Mouse (Mus musculus): ENCODE results near the gene E330014E10Rik. TPM values are rescaled to one million over a fixed set of nuclear protein-coding genes. Genes with fewer than 3 reads are reported as not detected.
"Not testable (repeated sequence)": the region's sequence is repeated elsewhere in the genome, so short reads cannot be mapped to it uniquely, and the experiment has no call there.

Gene E330014E10Rik
- not detected in 2 replicates for polyA plus RNA-seq (2015; fragmentation: Nextera tagmentation; extraction: Ambion mirVana)

GRCm38 (mm10) chr5:95775690-95776089 lies at the start of gene E330014E10Rik:
Gene E330014E10Rik (plus strand): TSS chr5:95775990.
- not testable (repeated sequence) for H3K36me3 ChIP-seq; H3K4me1 ChIP-seq; H3K9me3 ChIP-seq; H3K9ac ChIP-seq; ATAC-seq (ENCODE audit: low FRiP score, low read depth); H3K4me3 ChIP-seq; H3K27ac ChIP-seq; H3K27me3 ChIP-seq; H3K4me2 ChIP-seq (replicated peaks)
- no CpG with 5 or more reads among the region's 2 CpGs for WGBS

- H3K9me3 ChIP-seq = not testable (repeated sequence)
- no CpG with 5 or more reads among the region's 1 CpGs for WGBS
These were observed 39.7 kb upstream of the E330014E10Rik start, which contains the start of gene Gm7978 for GRCm38 (mm10) chr5:95736073-95736472. Gene Gm7978 (minus strand): TSS chr5:95736173.

GRCm38 (mm10) chr5:95741714-95742113 lies 34.1 kb upstream of the E330014E10Rik start, which contains the start of gene Gm7982:
Gene Gm7982 (plus strand): TSS chr5:95742014.
- not testable (repeated sequence) for H3K4me1 ChIP-seq; H3K27me3 ChIP-seq; H3K27ac ChIP-seq; ATAC-seq (ENCODE audit: low FRiP score, low read depth); H3K9me3 ChIP-seq; H3K4me3 ChIP-seq; H3K36me3 ChIP-seq; H3K4me2 ChIP-seq (replicated peaks); H3K9ac ChIP-seq
- WGBS = no CpG with 5 or more reads among the region's 3 CpGs

More at GRCm38 (mm10) chr5:95736073-95736472, 39.7 kb upstream of the E330014E10Rik start, which contains the start of gene Gm7978:
- not testable (repeated sequence) for H3K4me1 ChIP-seq; ATAC-seq (ENCODE audit: low FRiP score, low read depth); H3K36me3 ChIP-seq; H3K4me2 ChIP-seq (replicated peaks); H3K27ac ChIP-seq; H3K9ac ChIP-seq; H3K27me3 ChIP-seq; H3K4me3 ChIP-seq

GRCm38 (mm10) chr5:95810841-95811240 lies 35.1 kb downstream of the E330014E10Rik start:
- WGBS = 66% methylated on average over 2 of the region's 2 CpGs

GRCm38 (mm10) chr5:95836580-95836979 lies 60.8 kb downstream of the E330014E10Rik start:
- no peak overlapping the region for H3K9ac ChIP-seq
- H3K27me3 ChIP-seq = no peaks in the 10 kb centered on the region
- no peak overlapping the region for H3K27ac ChIP-seq
- 72% methylated on average over 4 of the region's 4 CpGs for WGBS
- no peak overlapping the region for H3K4me3 ChIP-seq
- H3K36me3 ChIP-seq = no peaks in the 10 kb centered on the region
- no peaks in the 10 kb centered on the region for H3K4me1 ChIP-seq
- H3K9me3 ChIP-seq = no peaks in the 10 kb centered on the region
- H3K4me2 ChIP-seq (replicated peaks) = no peak overlapping the region
- ATAC-seq (ENCODE audit: low FRiP score, low read depth) = no peak

More at GRCm38 (mm10) chr5:95810841-95811240, 35.1 kb downstream of the E330014E10Rik start:
- not testable (repeated sequence) for H3K27ac ChIP-seq; H3K4me2 ChIP-seq (replicated peaks); H3K4me3 ChIP-seq; H3K27me3 ChIP-seq; H3K4me1 ChIP-seq; H3K36me3 ChIP-seq; H3K9me3 ChIP-seq; H3K9ac ChIP-seq; ATAC-seq (ENCODE audit: low FRiP score, low read depth)

- WGBS = 87% methylated on average over 3 of the region's 3 CpGs
- H3K27me3 ChIP-seq = no peaks in the 10 kb centered on the region
These were observed 78.2 kb downstream of the E330014E10Rik start for GRCm38 (mm10) chr5:95854030-95854429.

More at GRCm38 (mm10) chr5:95854030-95854429, 78.2 kb downstream of the E330014E10Rik start:
- H3K36me3 ChIP-seq = no peaks in the 10 kb centered on the region
- no peak for ATAC-seq (ENCODE audit: low FRiP score, low read depth)
- no peak overlapping the region for H3K27ac ChIP-seq
- no peak overlapping the region for H3K4me3 ChIP-seq
- H3K9ac ChIP-seq = no peak overlapping the region
- no peaks in the 10 kb centered on the region for H3K4me1 ChIP-seq
- no peak overlapping the region for H3K4me2 ChIP-seq (replicated peaks)
- H3K9me3 ChIP-seq = no peaks in the 10 kb centered on the region

Other genes starting within 250 kb of the E330014E10Rik start
- gene Gm7971, start 181.1 kb upstream of the E330014E10Rik start, polyA plus RNA-seq (2015; fragmentation: Nextera tagmentation; extraction: Ambion mirVana) = not detected in 2 replicates
- gene Gm7978, start 39.8 kb upstream of the E330014E10Rik start, polyA plus RNA-seq (2015; fragmentation: Nextera tagmentation; extraction: Ambion mirVana) = not detected in 2 replicates
- not detected in 2 replicates for gene Gm7982, start 34.0 kb upstream of the E330014E10Rik start, polyA plus RNA-seq (2015; fragmentation: Nextera tagmentation; extraction: Ambion mirVana)
- gene Cxcl13, start 181.0 kb downstream of the E330014E10Rik start, polyA plus RNA-seq (2015; fragmentation: Nextera tagmentation; extraction: Ambion mirVana) = 1.4 and 1.7 TPM in 2 replicates